Mouse (Mus musculus): ENCODE data around the gene Gm5089. TPM values are rescaled to one million over a fixed set of nuclear protein-coding genes. Genes with fewer than 3 reads are reported as not detected.

Gm5089 gene
- polyA plus RNA-seq, 1 experiment from 2014 or later = not detected

GRCm38 (mm10) chr14:122485635-122486181, 34.8 kb upstream of the Gm5089 start:
- H3K27ac ChIP-seq (ENCODE audit: low read length) = no peak overlapping the region
- WGBS = 4% methylated on average over 12 of the region's 12 CpGs
- H3K36me3 ChIP-seq (ENCODE audit: control insufficient read depth, insufficient read depth, low read length) = no peaks in the 10 kb centered on the region
- H3K9me3 ChIP-seq (ENCODE audit: control insufficient read depth, low read length) = no peaks in the 10 kb centered on the region
- H3K9ac ChIP-seq (ENCODE audit: low read depth, low read length) = no peak overlapping the region
- no peak overlapping the region for H3K4me3 ChIP-seq (ENCODE audit: low read length)
- no peak overlapping the region for H3K4me2 ChIP-seq (ENCODE audit: low read depth, low read length)
- ATAC-seq = no peak
- H3K27me3 ChIP-seq (replicated peaks; ENCODE audit: control insufficient read depth, insufficient read depth, low read length) = peaks cover 65% of the 10 kb centered on the region
- H3K4me1 ChIP-seq (ENCODE audit: control insufficient read depth, insufficient read depth, low read length) = no peaks in the 10 kb centered on the region

GRCm38 (mm10) chr14:122484844-122485551, 34.1 kb upstream of the Gm5089 start:
- Histone ChIP-seq H3K27ac (ENCODE audit: low read length) (no peak overlapping the region), H3K36me3 (ENCODE audit: control insufficient read depth, insufficient read depth, low read length) (no peaks in the 10 kb centered on the region), H3K4me3 (ENCODE audit: low read length) (no peak overlapping the region), H3K9me3 (ENCODE audit: control insufficient read depth, low read length) (no peaks in the 10 kb centered on the region), H3K9ac (ENCODE audit: low read depth, low read length) (no peak overlapping the region), H3K4me1 (ENCODE audit: control insufficient read depth, insufficient read depth, low read length) (no peaks in the 10 kb centered on the region), H3K27me3 (replicated peaks; ENCODE audit: control insufficient read depth, insufficient read depth, low read length) (peaks cover 64% of the 10 kb centered on the region), H3K4me2 (ENCODE audit: low read depth, low read length) (no peak overlapping the region)
- no peak for ATAC-seq
- 2% methylated on average over 23 of the region's 24 CpGs for WGBS

- Histone ChIP-seq H3K36me3 (ENCODE audit: control insufficient read depth, insufficient read depth, low read length) (no peaks in the 10 kb centered on the region), H3K4me1 (ENCODE audit: control insufficient read depth, insufficient read depth, low read length) (no peaks in the 10 kb centered on the region), H3K4me3 (ENCODE audit: low read length) (no peak overlapping the region), H3K4me2 (ENCODE audit: low read depth, low read length) (no peak overlapping the region), H3K9ac (ENCODE audit: low read depth, low read length) (no peak overlapping the region), H3K27ac (ENCODE audit: low read length) (no peak overlapping the region), H3K27me3 (replicated peaks; ENCODE audit: control insufficient read depth, insufficient read depth, low read length) (peaks cover 61% of the 10 kb centered on the region), H3K9me3 (ENCODE audit: control insufficient read depth, low read length) (no peaks in the 10 kb centered on the region)
- no peak for ATAC-seq
- WGBS = 0% methylated on average over 4 of the region's 4 CpGs
These were observed 33.5 kb upstream of the Gm5089 start for GRCm38 (mm10) chr14:122484458-122484843.

- no peak overlapping the region for H3K4me3 ChIP-seq (ENCODE audit: low read length)
- H3K4me1 ChIP-seq (ENCODE audit: control insufficient read depth, insufficient read depth, low read length) = no peaks in the 10 kb centered on the region
- peaks cover 64% of the 10 kb centered on the region for H3K27me3 ChIP-seq (replicated peaks; ENCODE audit: control insufficient read depth, insufficient read depth, low read length)
- WGBS = 3% methylated on average over 18 of the region's 18 CpGs
- ATAC-seq = no peak
- H3K9ac ChIP-seq (ENCODE audit: low read depth, low read length) = no peak overlapping the region
- no peaks in the 10 kb centered on the region for H3K9me3 ChIP-seq (ENCODE audit: control insufficient read depth, low read length)
- H3K36me3 ChIP-seq (ENCODE audit: control insufficient read depth, insufficient read depth, low read length) = no peaks in the 10 kb centered on the region
- no peak overlapping the region for H3K4me2 ChIP-seq (ENCODE audit: low read depth, low read length)
- no peak overlapping the region for H3K27ac ChIP-seq (ENCODE audit: low read length)
These were observed 32.9 kb upstream of the Gm5089 start for GRCm38 (mm10) chr14:122483556-122484421.

GRCm38 (mm10) chr14:122483024-122483385, 32.1 kb upstream of the Gm5089 start:
- no peak for ATAC-seq
- Histone ChIP-seq H3K9ac (ENCODE audit: low read depth, low read length) (no peak overlapping the region), H3K9me3 (ENCODE audit: control insufficient read depth, low read length) (no peaks in the 10 kb centered on the region), H3K4me3 (ENCODE audit: low read length) (no peak overlapping the region), H3K4me1 (ENCODE audit: control insufficient read depth, insufficient read depth, low read length) (no peaks in the 10 kb centered on the region), H3K4me2 (ENCODE audit: low read depth, low read length) (no peak overlapping the region), H3K27ac (ENCODE audit: low read length) (no peak overlapping the region), H3K27me3 (replicated peaks; ENCODE audit: control insufficient read depth, insufficient read depth, low read length) (peaks cover 72% of the 10 kb centered on the region), H3K36me3 (ENCODE audit: control insufficient read depth, insufficient read depth, low read length) (no peaks in the 10 kb centered on the region)
- WGBS = 6% methylated on average over 5 of the region's 5 CpGs

GRCm38 (mm10) chr14:122482081-122483023, 31.4 kb upstream of the Gm5089 start:
- no peak overlapping the region for H3K27ac ChIP-seq (ENCODE audit: low read length)
- no peaks in the 10 kb centered on the region for H3K4me1 ChIP-seq (ENCODE audit: control insufficient read depth, insufficient read depth, low read length)
- H3K36me3 ChIP-seq (ENCODE audit: control insufficient read depth, insufficient read depth, low read length) = no peaks in the 10 kb centered on the region
- no peak for ATAC-seq
- H3K9ac ChIP-seq (ENCODE audit: low read depth, low read length) = no peak overlapping the region
- H3K27me3 ChIP-seq (replicated peaks; ENCODE audit: control insufficient read depth, insufficient read depth, low read length) = peaks cover 75% of the 10 kb centered on the region
- H3K4me3 ChIP-seq (ENCODE audit: low read length) = no peak overlapping the region
- no peaks in the 10 kb centered on the region for H3K9me3 ChIP-seq (ENCODE audit: control insufficient read depth, low read length)
- 2% methylated on average over 38 of the region's 38 CpGs for WGBS
- H3K4me2 ChIP-seq (ENCODE audit: low read depth, low read length) = no peak overlapping the region

GRCm38 (mm10) chr14:122481181-122481580, 30.3 kb upstream of the Gm5089 start:
- Histone ChIP-seq H3K4me1 (ENCODE audit: control insufficient read depth, insufficient read depth, low read length) (no peaks in the 10 kb centered on the region), H3K9ac (ENCODE audit: low read depth, low read length) (no peak overlapping the region), H3K9me3 (ENCODE audit: control insufficient read depth, low read length) (no peaks in the 10 kb centered on the region), H3K27me3 (replicated peaks; ENCODE audit: control insufficient read depth, insufficient read depth, low read length) (peaks cover 83% of the 10 kb centered on the region), H3K36me3 (ENCODE audit: control insufficient read depth, insufficient read depth, low read length) (no peaks in the 10 kb centered on the region), H3K4me2 (ENCODE audit: low read depth, low read length) (no peak overlapping the region), H3K4me3 (ENCODE audit: low read length) (no peak overlapping the region), H3K27ac (ENCODE audit: low read length) (no peak overlapping the region)
- 6% methylated on average over 15 of the region's 15 CpGs for WGBS
- ATAC-seq = no peak

GRCm38 (mm10) chr14:122480355-122480754, 29.4 kb upstream of the Gm5089 start:
- Histone ChIP-seq H3K27ac (ENCODE audit: low read length) (no peak overlapping the region), H3K4me1 (ENCODE audit: control insufficient read depth, insufficient read depth, low read length) (peaks cover 6% of the 10 kb centered on the region), H3K4me3 (ENCODE audit: low read length) (no peak overlapping the region), H3K9ac (ENCODE audit: low read depth, low read length) (no peak overlapping the region), H3K9me3 (ENCODE audit: control insufficient read depth, low read length) (no peaks in the 10 kb centered on the region), H3K4me2 (ENCODE audit: low read depth, low read length) (no peak overlapping the region), H3K36me3 (ENCODE audit: control insufficient read depth, insufficient read depth, low read length) (no peaks in the 10 kb centered on the region), H3K27me3 (replicated peaks; ENCODE audit: control insufficient read depth, insufficient read depth, low read length) (peaks cover 85% of the 10 kb centered on the region)
- ATAC-seq = no peak
- 0% methylated on average over 2 of the region's 2 CpGs for WGBS

Measured in intestine, embryonic 16.5 days (tissue).